Comparison of ENCODE assay signal across 7 mouse cellular contexts in genomic region chr1:82189516-82189915, GRCm38 (mm10). TPM values are rescaled to one million over a fixed set of nuclear protein-coding genes. Genes with fewer than 3 reads are reported as not detected.
A peak's percentile ranks its signal among the peaks of the same experiment; 100 is the strongest.
DNase-seq lines count a peak whose midpoint lies in the region; ATAC-seq and TF ChIP-seq lines count a peak whose summit lies in the region.

No protein-coding gene starts in this region.

- H3K9me3 ChIP-seq in lung, postnatal 0 days (ENCODE audit: low read length): no peaks in the 10 kb centered on the region
- H3K9me3 ChIP-seq in liver, embryonic 11.5 days (ENCODE audit: control insufficient read depth, low read length): no peaks in the 10 kb centered on the region

- no peaks in the 10 kb centered on the region for H3K36me3 ChIP-seq in liver, adult 2 months (ENCODE audit: control insufficient read depth, insufficient read depth, low read length)
- H3K36me3 ChIP-seq in lung, postnatal 0 days (ENCODE audit: insufficient read depth, low read length): no peaks in the 10 kb centered on the region
- H3K36me3 ChIP-seq in liver, embryonic 11.5 days (ENCODE audit: control insufficient read depth, insufficient read depth, low read length): no peaks in the 10 kb centered on the region

- H3K79me2 ChIP-seq in liver, adult 2 months (ENCODE audit: control insufficient read depth, insufficient read depth, low read length): no peaks in the 10 kb centered on the region

- no peak for TF ChIP-seq EP300 in lung, postnatal 0 days (IDR thresholded peaks at IDR 0.05)

- no peak for TF ChIP-seq POLR2A in liver, adult 2 months (IDR thresholded peaks at IDR 0.05; ENCODE audit: extremely low read depth, insufficient read depth, low read length)

- peak; percentile 47 for DNase-seq in liver, adult 2 months (ENCODE audit: extremely low read depth, low read depth, low spot score)
- no peak for DNase-seq in liver
- peak; percentile 98 for DNase-seq in fat pad, adult 2 months (ENCODE audit: extremely low read depth, low read depth, low spot score)
- peak; percentile 31 for DNase-seq in kidney, postnatal 10 days
- DNase-seq in lung, postnatal 0 days (ENCODE audit: low spot score): peak; percentile 79
- peak; percentile 77 for DNase-seq in telencephalon, adult 2 months (ENCODE audit: low read depth, low spot score)
- DNase-seq in liver, embryonic 11.5 days (ENCODE audit: low spot score): no peak

- peaks cover 15% of the 10 kb centered on the region; the same call in 1 of the 2 replicates for H3K4me1 ChIP-seq in liver, adult 2 months (ENCODE audit: control insufficient read depth, insufficient read depth, low read length)
- no peaks in the 10 kb centered on the region for H3K4me1 ChIP-seq in lung, postnatal 0 days (ENCODE audit: insufficient read depth, low read depth, low read length)
- no peaks in the 10 kb centered on the region for H3K4me1 ChIP-seq in liver, embryonic 11.5 days (replicated peaks; ENCODE audit: control insufficient read depth, insufficient read depth, low read length)

- no peak overlapping the region for H3K27ac ChIP-seq in liver, adult 2 months (replicated peaks; ENCODE audit: insufficient read depth, low read depth, low read length)
- no peak overlapping the region for H3K27ac ChIP-seq in lung, postnatal 0 days (ENCODE audit: low read length)
- no peak overlapping the region for H3K27ac ChIP-seq in liver, embryonic 11.5 days (ENCODE audit: low read depth, low read length)

- H3K4me2 ChIP-seq in lung, postnatal 0 days (replicated peaks; ENCODE audit: low read depth, low read length): no peak overlapping the region
- no peak overlapping the region for H3K4me2 ChIP-seq in liver, embryonic 11.5 days

- H3K9ac ChIP-seq in liver, adult 2 months (ENCODE audit: low read depth, low read length): no peak overlapping the region
- H3K9ac ChIP-seq in lung, postnatal 0 days (replicated peaks; ENCODE audit: low read depth): no peak overlapping the region
- H3K9ac ChIP-seq in liver, embryonic 11.5 days (ENCODE audit: low read depth, low read length): no peak overlapping the region

- 51% methylated on average over 3 of the region's 3 CpGs for WGBS in liver, adult 2 months
- WGBS in lung, postnatal 0 days: 37% methylated on average over 3 of the region's 3 CpGs
- WGBS in liver, embryonic 11.5 days: 60% methylated on average over 3 of the region's 3 CpGs

- no peak overlapping the region for H3K4me3 ChIP-seq in liver, adult 2 months (ENCODE audit: insufficient read depth, low read depth, low read length)
- no peak overlapping the region for H3K4me3 ChIP-seq in lung, postnatal 0 days (ENCODE audit: low read depth, low read length)
- no peak overlapping the region for H3K4me3 ChIP-seq in liver, embryonic 11.5 days (ENCODE audit: low read depth, low read length)

- no peaks in the 10 kb centered on the region for H3K27me3 ChIP-seq in liver, adult 2 months (ENCODE audit: control insufficient read depth, insufficient read depth, low read length)
- H3K27me3 ChIP-seq in lung, postnatal 0 days (replicated peaks; ENCODE audit: insufficient read depth, low read length): no peaks in the 10 kb centered on the region
- H3K27me3 ChIP-seq in liver, embryonic 11.5 days (replicated peaks; ENCODE audit: control insufficient read depth, insufficient read depth, low read length): no peaks in the 10 kb centered on the region

- TF ChIP-seq CTCF in liver, adult 2 months (IDR thresholded peaks at IDR 0.05; ENCODE audit: low read depth, low read length): no peak
- no peak for TF ChIP-seq CTCF in lung, postnatal 0 days (IDR thresholded peaks at IDR 0.05)

- peak; percentile 77 for ATAC-seq in lung, postnatal 0 days
- ATAC-seq in liver, embryonic 11.5 days (replicated peaks; ENCODE audit: low FRiP score): no peak

RNA-seq across cellular contexts. Expression of gene Gm9747, which starts 43.4 kb away (rescaled TPM):
- total RNA-seq in liver, adult 2 months (2014; rRNA removed): not detected in 2 replicates
- 0.05 TPM in 1 of 2 replicates, not detected in the other for polyA plus RNA-seq in liver, adult 2 months (2012; rRNA removed)
- 13.3 and 15.5 TPM in 2 replicates for polyA plus RNA-seq in lung, postnatal 0 days (2015; fragmentation: Nextera tagmentation; extraction: Ambion mirVana)
- 12.1 and 12.6 TPM in 2 replicates for polyA plus RNA-seq in liver, embryonic 11.5 days (2014; fragmentation: Nextera tagmentation; extraction: Ambion mirVana)

Comparison
In these comparisons a context has a peak if more than half of its experiments do, and no peak if none do; other contexts are left out.
1. DNase-seq: peak in liver, adult 2 months (single experiment), fat pad, adult 2 months (single experiment), kidney, postnatal 10 days (single experiment), lung, postnatal 0 days (single experiment) and telencephalon, adult 2 months (single experiment); none in liver (single experiment) and liver, embryonic 11.5 days (single experiment).
2. RNA of gene Gm9747, which starts 43.4 kb away (polyA plus RNA-seq): 13.3 to 15.5 TPM in lung, postnatal 0 days and 12.1 to 12.6 TPM in liver, embryonic 11.5 days; 0.05 TPM in liver, adult 2 months; every median in the first group is over 10 times any median in the second.